Mouse (Mus musculus): ENCODE data around the gene Ltb4r2.

Gene Ltb4r2

GRCm38 (mm10) chr14:55737086-55737687, 24.0 kb upstream of the Ltb4r2 start:
- DNase-seq (ENCODE audit: low read depth, low spot score), result no peak

- peak; percentile 87 for DNase-seq (ENCODE audit: low read depth, low spot score)
Measured at GRCm38 (mm10) chr14:55743711-55744110, 17.5 kb upstream of the Ltb4r2 start.

DNA sequence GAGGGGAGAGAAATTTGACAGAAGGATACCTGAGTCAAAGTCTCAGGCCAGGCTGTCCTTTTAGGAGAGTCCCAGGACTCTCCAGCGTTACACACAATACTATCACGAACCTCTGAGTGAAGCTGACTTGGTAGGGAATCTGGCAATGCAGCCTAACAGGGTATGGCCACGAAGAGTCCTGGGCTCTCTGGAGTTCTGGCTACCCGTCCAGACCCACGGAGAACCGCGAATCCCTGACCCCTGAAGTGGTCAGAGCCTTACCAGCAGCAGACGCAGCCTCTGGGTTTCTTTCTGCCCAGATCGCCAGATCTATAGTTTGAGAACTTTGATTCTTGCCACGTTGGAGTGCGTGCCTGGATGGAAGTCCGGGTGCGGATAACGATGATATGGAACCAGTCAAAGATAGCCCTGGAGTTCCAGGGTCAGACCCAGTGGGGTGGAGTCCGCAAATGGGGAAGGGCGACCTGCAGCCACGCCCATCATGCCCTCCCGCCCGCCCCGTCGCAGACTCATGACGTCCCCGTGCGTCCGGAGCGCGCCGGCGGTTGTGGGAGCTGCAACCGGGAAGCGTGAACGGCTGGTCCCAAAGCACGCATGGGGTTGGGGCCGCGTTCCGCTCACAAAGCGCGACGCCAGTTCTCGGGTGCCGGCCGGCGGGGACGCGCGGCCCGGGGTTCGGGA, 15.9 kb upstream of the Ltb4r2 start, which contains the start of the genes Dhrs1 and Nop9:
Dhrs1 (minus strand) TSS at position 511 of the 681 bp plus-strand sequence.
Nop9 (plus strand) TSS at position 514 of the 681 bp plus-strand sequence.
- DNase-seq (ENCODE audit: low read depth, low spot score), result peak; percentile 90

DNA sequence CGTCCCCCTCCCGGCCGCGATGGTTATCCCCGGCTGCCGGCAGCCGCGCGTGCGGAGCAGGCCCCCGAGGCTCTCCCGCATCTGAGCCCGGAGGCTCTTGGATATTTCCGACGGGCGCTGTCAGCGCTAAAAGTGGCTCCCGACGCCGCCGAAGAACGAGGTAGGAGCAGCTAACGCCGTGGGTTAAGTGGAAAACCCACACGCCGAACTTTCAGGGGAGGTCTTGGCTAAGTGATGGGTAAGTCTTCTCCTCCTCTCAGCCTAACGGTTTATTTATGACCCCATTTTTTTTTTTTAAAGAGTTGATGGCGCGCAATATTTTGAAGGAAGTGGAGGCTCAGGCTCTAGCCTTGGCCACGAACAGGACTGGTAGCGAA, 15.4 kb upstream of the Ltb4r2 start:
- no peak for DNase-seq (ENCODE audit: low read depth, low spot score)

- no peak for DNase-seq (ENCODE audit: low read depth, low spot score)
Measured at GRCm38 (mm10) chr14:55747051-55747847, 14.0 kb upstream of the Ltb4r2 start.

GRCm38 (mm10) chr14:55757566-55757965, 3.7 kb upstream of the Ltb4r2 start:
- no peak for DNase-seq (ENCODE audit: low read depth, low spot score)

GRCm38 (mm10) chr14:55758363-55758784, 2.9 kb upstream of the Ltb4r2 start, which contains the start of gene Cideb:
Gene Cideb (minus strand): TSS chr14:55758458.
- peak; percentile 47 for DNase-seq (ENCODE audit: low read depth, low spot score)

DNA sequence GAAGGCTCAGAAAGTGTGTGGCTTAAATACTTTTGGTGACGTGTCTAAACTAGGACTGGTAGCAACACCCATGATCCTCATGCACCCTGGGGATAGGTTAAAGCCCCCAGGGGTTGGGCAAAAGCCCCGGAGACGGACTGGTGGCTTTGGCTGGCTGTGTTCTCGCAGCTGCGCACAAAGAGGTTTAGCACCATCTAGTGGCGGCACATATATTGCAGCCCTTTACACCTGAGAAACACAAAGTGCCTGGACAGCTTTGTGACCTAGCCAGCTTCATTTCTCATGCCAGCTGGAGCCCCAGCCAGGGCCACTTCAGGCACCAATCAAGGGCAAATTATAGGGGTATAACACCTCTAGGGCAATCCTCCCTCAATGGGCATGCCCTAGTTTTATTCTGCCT, 1.1 kb upstream of the Ltb4r2 start:
- DNase-seq (ENCODE audit: low read depth, low spot score), result peak; percentile 82

GRCm38 (mm10) chr14:55762001-55762821, 983 bp downstream of the Ltb4r2 start:
- DNase-seq (ENCODE audit: low read depth, low spot score), result no peak

DNA sequence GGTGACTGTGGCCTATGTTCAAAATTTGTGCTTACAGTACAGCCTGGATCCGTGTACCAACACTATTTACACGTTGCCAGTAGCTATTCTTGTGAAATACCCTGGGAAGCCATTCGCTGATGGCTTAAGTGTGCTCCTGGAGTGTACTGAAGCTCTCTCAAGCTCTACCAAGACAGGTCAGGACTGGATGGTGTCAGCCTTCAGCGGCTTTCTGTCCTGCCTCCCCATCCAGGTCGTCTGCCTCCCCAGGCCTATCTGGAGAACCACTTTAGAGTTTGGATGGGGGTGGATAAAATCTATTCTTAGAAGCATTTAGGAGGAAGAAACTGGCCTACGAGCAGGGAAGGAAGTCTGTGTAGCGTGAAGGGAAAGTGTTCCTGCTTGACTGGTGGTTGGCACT, 1.9 kb downstream of the Ltb4r2 start:
- DNase-seq (ENCODE audit: low read depth, low spot score), result no peak

DNA sequence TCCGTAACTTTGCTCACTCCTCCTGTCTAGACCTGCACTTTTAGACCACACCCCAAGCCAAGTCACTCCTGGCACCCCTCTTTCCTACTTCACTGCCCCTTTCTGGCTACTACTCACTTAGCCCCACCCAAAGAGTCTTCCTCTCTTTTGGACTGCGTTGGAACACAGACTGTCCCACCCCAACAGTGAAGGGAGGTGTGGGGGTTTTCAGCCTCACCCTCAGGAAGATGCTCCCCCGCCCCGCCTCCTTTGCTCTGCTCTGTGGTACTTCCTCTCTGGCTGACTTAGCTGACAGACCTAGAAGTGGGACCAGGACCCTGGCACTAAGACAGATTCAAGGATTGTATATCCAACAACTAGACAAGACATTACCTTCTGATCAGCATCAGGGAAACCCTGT, 4.5 kb downstream of the Ltb4r2 start, which contains the start of gene Ltb4r1:
Ltb4r1 (plus strand) TSS at position 267 of the 400 bp plus-strand sequence.
- peak; percentile 15 for DNase-seq (ENCODE audit: low read depth, low spot score)

DNA sequence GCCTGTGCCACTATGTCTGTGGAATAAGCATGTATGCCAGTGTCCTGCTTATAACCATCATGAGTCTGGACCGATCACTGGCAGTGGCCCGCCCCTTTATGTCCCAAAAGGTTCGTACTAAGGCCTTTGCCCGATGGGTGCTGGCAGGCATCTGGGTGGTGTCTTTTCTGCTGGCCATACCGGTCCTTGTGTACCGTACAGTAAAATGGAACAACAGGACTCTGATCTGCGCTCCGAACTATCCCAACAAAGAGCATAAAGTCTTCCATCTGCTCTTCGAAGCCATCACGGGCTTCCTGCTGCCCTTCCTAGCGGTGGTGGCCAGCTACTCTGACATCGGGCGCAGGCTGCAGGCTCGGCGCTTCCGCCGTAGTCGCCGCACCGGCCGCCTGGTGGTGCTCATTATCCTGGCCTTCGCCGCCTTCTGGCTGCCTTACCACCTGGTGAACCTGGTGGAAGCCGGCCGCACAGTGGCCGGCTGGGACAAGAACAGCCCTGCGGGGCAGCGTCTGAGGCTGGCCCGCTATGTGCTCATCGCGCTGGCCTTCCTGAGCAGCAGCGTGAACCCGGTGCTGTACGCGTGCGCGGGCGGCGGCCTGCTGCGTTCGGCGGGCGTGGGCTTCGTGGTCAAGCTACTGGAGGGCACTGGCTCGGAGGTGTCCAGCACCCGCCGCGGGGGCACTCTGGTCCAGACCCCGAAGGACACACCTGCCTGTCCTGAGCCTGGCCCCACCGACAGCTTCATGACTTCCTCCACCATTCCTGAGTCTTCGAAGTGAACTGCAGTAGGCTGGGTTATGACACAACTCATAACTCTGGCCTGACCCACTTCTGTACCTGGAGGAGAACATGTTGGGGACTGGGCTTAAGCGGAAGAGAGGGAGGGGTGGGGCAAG, 6.5 kb downstream of the Ltb4r2 start:
- DNase-seq (ENCODE audit: low read depth, low spot score), result peak; percentile 43

GRCm38 (mm10) chr14:55768555-55768954, 7.3 kb downstream of the Ltb4r2 start:
- DNase-seq (ENCODE audit: low read depth, low spot score), result no peak

DNA sequence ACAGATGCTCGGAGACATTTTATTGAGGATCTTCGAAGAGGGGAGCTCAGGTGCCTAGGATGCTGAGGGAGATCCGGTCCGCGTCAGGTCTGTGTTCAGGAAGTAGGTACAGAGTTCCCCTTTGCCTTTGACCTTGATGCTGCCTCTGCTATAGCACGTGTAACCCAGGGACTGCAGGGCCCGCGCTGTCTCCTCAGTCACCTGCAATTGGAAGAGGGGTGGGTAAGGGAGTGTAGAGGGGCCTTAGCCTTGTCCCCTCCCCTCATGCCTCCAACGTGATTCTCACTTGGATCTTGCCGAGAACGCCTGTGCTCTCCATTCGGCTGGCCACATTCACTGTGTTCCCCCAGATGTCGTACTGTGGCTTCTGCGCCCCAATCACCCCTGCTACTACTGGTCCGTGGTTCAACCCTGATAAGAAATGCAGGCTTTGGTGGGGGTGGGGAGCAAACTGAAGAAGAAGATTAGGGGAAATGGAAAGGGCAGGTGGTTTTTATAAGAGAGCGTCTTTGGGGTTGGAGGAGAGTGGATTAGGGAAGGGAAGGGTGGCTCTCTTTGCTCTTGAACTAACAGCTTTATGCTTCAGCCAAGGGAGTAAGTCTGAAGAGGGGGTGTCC, 8.0 kb downstream of the Ltb4r2 start:
- no peak for DNase-seq (ENCODE audit: low read depth, low spot score)

DNA sequence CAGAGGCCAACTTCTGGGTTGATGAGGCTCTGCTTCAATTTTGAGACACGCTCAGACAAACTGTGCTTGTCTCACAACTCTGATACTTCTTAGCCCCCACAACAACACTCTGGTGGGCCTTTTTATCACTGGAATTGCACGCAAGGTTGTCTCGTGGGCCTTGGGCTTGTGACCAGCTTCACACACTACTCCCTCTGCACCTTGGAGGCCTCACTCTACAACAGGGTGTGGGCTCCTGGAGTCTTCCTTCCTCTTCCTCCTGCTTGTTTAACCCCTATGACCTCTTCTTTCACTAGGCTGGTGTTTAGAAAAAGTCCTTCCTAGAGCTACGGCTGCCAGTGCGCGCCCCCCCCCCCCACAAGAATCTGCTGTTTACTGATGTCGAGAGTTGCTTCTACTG, 15.5 kb downstream of the Ltb4r2 start:
- no peak for DNase-seq (ENCODE audit: low read depth, low spot score)

DNA sequence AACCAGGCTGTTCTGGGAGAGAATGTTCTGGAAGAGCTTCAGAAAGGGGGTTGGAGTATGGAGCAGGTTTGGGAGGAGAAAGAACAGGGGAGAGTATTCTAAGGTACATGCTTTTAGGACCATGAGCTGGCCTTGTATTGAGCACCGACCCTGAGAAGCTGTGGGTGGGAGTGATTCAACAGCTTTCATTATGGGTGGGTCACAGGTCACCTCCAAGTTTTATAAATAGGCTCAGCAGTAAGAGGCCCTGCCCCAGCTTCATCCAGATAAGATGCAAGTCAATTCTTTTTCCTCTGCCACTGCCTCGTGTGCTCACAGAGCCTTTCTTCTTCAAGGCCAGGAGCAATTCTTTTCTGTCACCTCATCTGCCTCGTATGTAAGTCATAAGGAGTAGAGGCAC, 15.9 kb downstream of the Ltb4r2 start:
- DNase-seq (ENCODE audit: low read depth, low spot score), result no peak

DNA sequence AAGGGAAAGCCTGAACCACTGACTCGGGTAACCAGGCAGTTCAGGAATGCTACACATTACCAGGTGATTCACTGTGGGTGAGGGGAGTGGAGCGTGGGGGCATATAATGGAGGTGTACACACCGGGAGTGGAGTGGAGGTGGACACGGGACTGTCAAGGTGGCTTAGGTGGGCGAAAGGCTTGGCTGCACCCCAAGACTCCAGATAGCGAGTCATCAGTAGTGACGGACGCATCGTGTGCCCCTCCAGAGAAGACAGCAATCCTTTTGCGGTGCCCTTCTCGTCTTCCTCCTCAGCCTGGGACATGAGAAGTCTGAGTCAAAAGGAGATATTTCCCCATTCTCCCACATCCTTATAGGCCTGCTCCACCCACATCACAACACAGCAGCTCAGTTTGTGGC, 16.6 kb downstream of the Ltb4r2 start:
- DNase-seq (ENCODE audit: low read depth, low spot score), result no peak

GRCm38 (mm10) chr14:55778686-55779085, 17.5 kb downstream of the Ltb4r2 start:
- DNase-seq (ENCODE audit: low read depth, low spot score), result no peak

GRCm38 (mm10) chr14:55779656-55780055, 18.4 kb downstream of the Ltb4r2 start:
- no peak for DNase-seq (ENCODE audit: low read depth, low spot score)

DNA sequence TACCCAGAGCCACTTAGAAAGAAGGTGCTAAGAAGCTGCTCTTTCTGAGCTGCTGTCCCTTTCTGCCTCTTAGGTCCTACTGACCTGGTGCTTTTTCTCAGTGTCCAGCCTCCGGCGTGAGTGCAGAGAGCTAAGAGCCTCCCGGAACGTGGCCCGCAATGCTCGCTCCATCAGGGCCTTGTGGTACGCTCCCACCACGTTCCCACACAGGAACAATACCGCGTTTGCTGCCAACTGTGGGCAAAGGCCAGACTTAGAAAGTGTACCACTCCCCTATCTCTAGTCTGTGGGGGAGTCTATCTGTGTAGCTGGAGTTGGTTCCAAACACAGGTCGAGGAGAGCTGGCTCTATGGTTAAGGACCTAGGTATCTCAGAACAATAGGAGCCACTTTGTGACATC, 19.5 kb downstream of the Ltb4r2 start:
- DNase-seq (ENCODE audit: low read depth, low spot score), result no peak
